Mouse (Mus musculus): Measurements from ENCODE around the gene Ubr4. TPM values are rescaled to one million over a fixed set of nuclear protein-coding genes. Genes with fewer than 3 reads are reported as not detected.

Ubr4 gene
- total RNA-seq (2023), result 210 TPM

GRCm38 (mm10) chr4:139351931-139352711 is at the start of gene Ubr4, which contains the start of the genes Mrto4 and Emc1:
Gene Ubr4 (plus strand): TSS chr4:139352609.
Gene Mrto4 (minus strand): TSS chr4:139352576.
Gene Emc1 (plus strand): TSS chr4:139352587.

GRCm38 (mm10) chr4:139310171-139310898 is 42.1 kb upstream of the Ubr4 start, which contains the start of the genes Pqlc2 and Akr7a5:
Gene Pqlc2 (minus strand): TSS chr4:139310708.
Gene Akr7a5 (plus strand): TSS chr4:139310744.

GRCm38 (mm10) chr4:139530248-139530647 is 177.8 kb downstream of the Ubr4 start, which contains the start of gene Iffo2:
Gene Iffo2 (plus strand): TSS chr4:139530548.

Other genes starting within 250 kb of the Ubr4 start
- 114 TPM for gene Minos1, start 221.5 kb upstream of the Ubr4 start, total RNA-seq (2023)
- gene Capzb, start 159.7 kb upstream of the Ubr4 start, total RNA-seq (2023), result 384 TPM
- 3.9 TPM for gene Pqlc2, start 41.9 kb upstream of the Ubr4 start, total RNA-seq (2023)
- 14.8 TPM for gene Akr7a5, start 41.9 kb upstream of the Ubr4 start, total RNA-seq (2023)
- 106 TPM for gene Mrto4, start within 50 bp of the Ubr4 start, total RNA-seq (2023)
- 41.5 TPM for gene Emc1, start within 50 bp of the Ubr4 start, total RNA-seq (2023)
- 12.2 TPM for gene Iffo2, start 177.9 kb downstream of the Ubr4 start, total RNA-seq (2023)